Mouse (Mus musculus) cerebellum, adult 8-10 months (tissue): ENCODE measurements around the gene Cldn10.

ENCODE experiments used
- DNase-seq: peaks from one replicate; pipeline ENCODE4 v3.0.0; 2022

Cldn10 gene

GRCm38 (mm10) chr14:118868102-118868724, 80.5 kb downstream of the Cldn10 start:
- DNase-seq: no peak

- no peak for DNase-seq
These were observed 82.0 kb downstream of the Cldn10 start for GRCm38 (mm10) chr14:118869712-118870111.

GRCm38 (mm10) chr14:118874126-118874525, 86.4 kb downstream of the Cldn10 start:
- no peak for DNase-seq

GRCm38 (mm10) chr14:118874786-118875415, 87.2 kb downstream of the Cldn10 start:
- DNase-seq: no peak

- DNase-seq: no peak
These were observed 90.7 kb downstream of the Cldn10 start for GRCm38 (mm10) chr14:118878346-118878910.

GRCm38 (mm10) chr14:118880696-118881095, 93.0 kb downstream of the Cldn10 start:
- no peak for DNase-seq

GRCm38 (mm10) chr14:118883344-118884249, 95.9 kb downstream of the Cldn10 start:
- no peak for DNase-seq

GRCm38 (mm10) chr14:118884250-118884556, 96.5 kb downstream of the Cldn10 start:
- DNase-seq: no peak

- DNase-seq: no peak
These were observed 102.4 kb downstream of the Cldn10 start for GRCm38 (mm10) chr14:118890101-118890500.

- DNase-seq: no peak
These were observed 107.5 kb downstream of the Cldn10 start for GRCm38 (mm10) chr14:118895228-118895627.

- DNase-seq: no peak
These were observed 107.9 kb downstream of the Cldn10 start for GRCm38 (mm10) chr14:118895655-118896054.

GRCm38 (mm10) chr14:118899940-118900339, 112.2 kb downstream of the Cldn10 start:
- DNase-seq: no peak

GRCm38 (mm10) chr14:118900911-118901310, 113.2 kb downstream of the Cldn10 start:
- DNase-seq: no peak

- DNase-seq: no peak
These were observed 115.7 kb downstream of the Cldn10 start for GRCm38 (mm10) chr14:118903397-118903796.

- DNase-seq: no peak
These were observed 116.3 kb downstream of the Cldn10 start for GRCm38 (mm10) chr14:118903867-118904562.

GRCm38 (mm10) chr14:118907592-118907991, 119.9 kb downstream of the Cldn10 start:
- DNase-seq: no peak

GRCm38 (mm10) chr14:118909872-118910271, 122.2 kb downstream of the Cldn10 start:
- DNase-seq: no peak

- peak; percentile 54 for DNase-seq
These were observed 122.9 kb downstream of the Cldn10 start for GRCm38 (mm10) chr14:118910332-118911222.

- no peak for DNase-seq
These were observed 123.8 kb downstream of the Cldn10 start for GRCm38 (mm10) chr14:118911521-118911920.

GRCm38 (mm10) chr14:118913651-118914050, 125.9 kb downstream of the Cldn10 start:
- DNase-seq: no peak

- no peak for DNase-seq
These were observed 131.3 kb downstream of the Cldn10 start for GRCm38 (mm10) chr14:118919025-118919424.

GRCm38 (mm10) chr14:118920654-118921053, 132.9 kb downstream of the Cldn10 start:
- DNase-seq: no peak
